Mouse (Mus musculus): ENCODE measurements around the gene Syn3. TPM values are rescaled to one million over a fixed set of nuclear protein-coding genes. Genes with fewer than 3 reads are reported as not detected.

The Syn3 gene
- polyA plus RNA-seq, 1 experiment = 0.15 TPM

- no peak for TF ChIP-seq GATA1 (IDR thresholded peaks at IDR 0.05; ENCODE audit: borderline replicate concordance, low read length)
- no peak for TF ChIP-seq FLI1 (IDR thresholded peaks at IDR 0.05; ENCODE audit: low read length)
- Histone ChIP-seq H3K4me1 (peaks cover 13% of the 10 kb centered on the region), H3K36me3 (replicated peaks; ENCODE audit: low read length) (no peaks in the 10 kb centered on the region), H3K27me3 (replicated peaks) (peaks cover 4% of the 10 kb centered on the region), H3K9me3 (peaks cover 35% of the 10 kb centered on the region), H3K4me3 (replicated peaks) (no peak overlapping the region)
These were observed 398.3 kb downstream of the Syn3 start for GRCm38 (mm10) chr10:86100281-86100851.

- Histone ChIP-seq H3K4me1 (peaks cover 5% of the 10 kb centered on the region; the same call in 1 of the 2 replicates), H3K9me3 (peaks cover 24% of the 10 kb centered on the region), H3K27me3 (replicated peaks) (peaks cover 5% of the 10 kb centered on the region), H3K36me3 (replicated peaks; ENCODE audit: low read length) (no peaks in the 10 kb centered on the region), H3K4me3 (replicated peaks) (no peak overlapping the region)
- no peak for TF ChIP-seq GATA1 (IDR thresholded peaks at IDR 0.05; ENCODE audit: borderline replicate concordance, low read length)
- no peak for TF ChIP-seq FLI1 (IDR thresholded peaks at IDR 0.05; ENCODE audit: low read length)
These were observed 400.3 kb downstream of the Syn3 start for GRCm38 (mm10) chr10:86098363-86098762.

DNA sequence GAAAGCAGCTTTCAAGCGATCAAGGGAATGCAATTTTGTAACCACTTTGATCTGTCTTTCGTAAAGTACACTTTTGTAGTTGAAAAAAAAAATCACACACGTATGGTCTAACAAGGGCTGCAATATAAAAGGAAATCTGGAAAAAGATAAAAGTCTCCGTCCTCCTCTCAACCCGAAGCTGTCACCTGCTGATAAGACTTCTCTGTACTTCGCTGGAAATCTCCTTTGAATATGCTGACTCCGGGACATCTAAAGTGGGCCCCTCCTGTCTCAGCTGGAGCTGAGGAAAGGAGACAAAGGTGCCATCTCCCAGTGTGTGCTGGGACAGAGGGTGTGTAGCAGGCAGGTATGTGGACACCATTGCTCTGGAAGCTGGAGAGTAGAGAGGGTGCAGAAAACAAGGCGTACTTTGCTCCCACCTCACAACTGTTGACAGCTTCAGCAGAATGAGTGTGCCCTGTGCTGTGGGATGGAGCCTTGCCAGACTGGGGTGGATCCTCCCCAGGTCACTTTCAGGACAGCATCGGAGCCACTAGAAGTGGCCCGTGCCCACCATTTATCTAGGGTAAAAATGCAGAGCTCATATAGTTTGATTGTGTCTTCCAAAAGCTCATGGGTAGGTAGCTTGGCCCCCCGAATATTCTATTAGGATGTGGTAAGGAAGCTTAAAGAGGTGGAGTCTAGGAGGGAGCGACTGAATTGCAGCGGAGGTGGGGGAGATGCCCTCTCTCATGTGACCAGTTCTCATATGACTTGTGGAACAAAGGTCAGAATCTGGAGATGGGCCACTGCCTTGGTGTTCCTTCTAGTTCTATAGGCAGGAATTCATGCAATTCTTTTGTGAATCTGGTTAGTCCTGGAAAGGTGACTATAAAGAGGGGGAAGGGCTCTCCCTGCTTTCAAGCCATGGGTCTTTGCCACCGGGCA is 405.3 kb downstream of the Syn3 start:
- TF ChIP-seq GATA1 (IDR thresholded peaks at IDR 0.05; ENCODE audit: borderline replicate concordance, low read length) (no peak), FLI1 (IDR thresholded peaks at IDR 0.05; ENCODE audit: low read length) (no peak)

DNA sequence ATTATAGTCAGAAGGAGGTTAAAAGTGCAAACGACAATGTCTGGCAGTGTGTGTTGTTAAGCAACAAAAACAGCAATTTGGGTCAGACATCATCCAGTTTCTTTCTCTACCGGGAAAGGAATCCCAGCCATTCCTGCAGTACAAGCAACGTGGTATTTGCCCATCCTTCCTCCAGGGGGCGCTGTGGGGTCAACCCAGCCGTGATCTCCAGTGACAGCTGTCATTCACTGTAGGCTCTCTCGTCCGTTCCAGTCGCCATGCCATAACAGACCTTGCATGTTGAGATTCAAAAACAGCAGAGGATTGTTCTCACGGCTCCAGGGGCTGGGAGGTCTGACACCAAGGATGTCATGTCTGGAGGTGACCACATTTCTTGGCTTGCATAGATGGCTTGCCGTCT is 406.8 kb downstream of the Syn3 start:
- peaks cover 9% of the 10 kb centered on the region; the same call in 1 of the 2 replicates for H3K4me1 ChIP-seq
- H3K27me3 ChIP-seq (replicated peaks) = peaks cover 10% of the 10 kb centered on the region
- no peak overlapping the region for H3K4me3 ChIP-seq (replicated peaks)
- no peaks in the 10 kb centered on the region for H3K36me3 ChIP-seq (replicated peaks; ENCODE audit: low read length)
- TF ChIP-seq FLI1 (IDR thresholded peaks at IDR 0.05; ENCODE audit: low read length) = no peak
- TF ChIP-seq GATA1 (IDR thresholded peaks at IDR 0.05; ENCODE audit: borderline replicate concordance, low read length) = no peak
- peaks cover 8% of the 10 kb centered on the region for H3K9me3 ChIP-seq

More for the DNA sequence above, 405.3 kb downstream of the Syn3 start:
- Histone ChIP-seq H3K27me3 (replicated peaks) (peaks cover 8% of the 10 kb centered on the region), H3K4me1 (peaks cover 9% of the 10 kb centered on the region; the same call in 1 of the 2 replicates), H3K9me3 (peaks cover 4% of the 10 kb centered on the region; the same call in 1 of the 2 replicates), H3K4me3 (replicated peaks) (peak overlapping the region; percentile 4), H3K36me3 (replicated peaks; ENCODE audit: low read length) (no peaks in the 10 kb centered on the region)

DNA sequence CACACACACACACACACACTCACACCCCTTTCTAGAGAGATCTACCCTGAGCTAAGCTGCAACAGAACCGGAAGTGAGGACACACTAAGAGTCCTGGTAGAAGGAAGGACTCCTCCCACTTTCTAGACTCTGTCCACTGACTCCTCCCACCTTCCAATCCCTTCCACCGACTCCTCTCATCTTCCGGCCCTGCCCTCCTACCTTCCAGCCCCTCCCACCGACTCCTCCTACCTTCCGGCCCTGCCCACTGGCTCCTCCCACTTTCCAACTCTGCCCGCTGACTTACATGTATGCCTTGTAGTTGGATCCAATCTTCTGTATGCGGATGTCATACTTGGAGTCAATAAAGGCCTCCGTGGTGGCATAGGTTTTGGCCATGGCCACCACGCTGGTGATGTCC is 418.8 kb downstream of the Syn3 start:
- Histone ChIP-seq H3K4me3 (replicated peaks) (no peak overlapping the region), H3K4me1 (no peaks in the 10 kb centered on the region), H3K27me3 (replicated peaks) (peaks cover 23% of the 10 kb centered on the region), H3K9me3 (peaks cover 4% of the 10 kb centered on the region; the same call in 1 of the 2 replicates), H3K36me3 (replicated peaks; ENCODE audit: low read length) (no peaks in the 10 kb centered on the region)
- no peak for TF ChIP-seq FLI1 (IDR thresholded peaks at IDR 0.05; ENCODE audit: low read length)
- TF ChIP-seq GATA1 (IDR thresholded peaks at IDR 0.05; ENCODE audit: borderline replicate concordance, low read length) = no peak

DNA sequence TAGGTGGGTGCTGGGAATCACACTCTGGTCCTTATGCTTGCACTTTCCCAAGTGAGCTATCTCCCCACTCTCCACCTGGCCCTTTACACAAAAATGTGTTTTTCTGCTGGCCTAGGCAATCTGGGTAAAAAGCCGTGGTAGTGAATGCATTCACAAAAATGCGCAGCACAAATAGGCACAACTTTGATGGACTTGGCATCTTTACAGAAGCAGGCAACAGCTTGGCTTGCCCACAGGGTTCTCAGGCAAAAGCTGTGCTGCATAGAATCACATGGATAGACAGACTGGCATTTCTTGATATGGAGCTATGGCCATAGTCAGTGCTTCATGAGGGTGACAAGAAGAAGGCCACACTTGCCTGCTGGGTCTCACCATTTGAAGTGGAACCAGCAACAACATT is 419.9 kb downstream of the Syn3 start:
- no peaks in the 10 kb centered on the region for H3K4me1 ChIP-seq
- H3K27me3 ChIP-seq (replicated peaks) = peaks cover 21% of the 10 kb centered on the region
- H3K4me3 ChIP-seq (replicated peaks) = no peak overlapping the region
- TF ChIP-seq FLI1 (IDR thresholded peaks at IDR 0.05; ENCODE audit: low read length) = no peak
- TF ChIP-seq GATA1 (IDR thresholded peaks at IDR 0.05; ENCODE audit: borderline replicate concordance, low read length) = no peak
- no peaks in the 10 kb centered on the region for H3K36me3 ChIP-seq (replicated peaks; ENCODE audit: low read length)
- peaks cover 10% of the 10 kb centered on the region for H3K9me3 ChIP-seq

- TF ChIP-seq FLI1 (IDR thresholded peaks at IDR 0.05; ENCODE audit: low read length) (no peak), GATA1 (IDR thresholded peaks at IDR 0.05; ENCODE audit: borderline replicate concordance, low read length) (no peak)
- H3K27me3 ChIP-seq (replicated peaks) = peaks cover 19% of the 10 kb centered on the region
- no peak overlapping the region for H3K4me3 ChIP-seq (replicated peaks)
- H3K4me1 ChIP-seq = no peaks in the 10 kb centered on the region
- H3K36me3 ChIP-seq (replicated peaks; ENCODE audit: low read length) = no peaks in the 10 kb centered on the region
- H3K9me3 ChIP-seq = peaks cover 13% of the 10 kb centered on the region
These were observed 421.4 kb downstream of the Syn3 start for GRCm38 (mm10) chr10:86077272-86077671.

DNA sequence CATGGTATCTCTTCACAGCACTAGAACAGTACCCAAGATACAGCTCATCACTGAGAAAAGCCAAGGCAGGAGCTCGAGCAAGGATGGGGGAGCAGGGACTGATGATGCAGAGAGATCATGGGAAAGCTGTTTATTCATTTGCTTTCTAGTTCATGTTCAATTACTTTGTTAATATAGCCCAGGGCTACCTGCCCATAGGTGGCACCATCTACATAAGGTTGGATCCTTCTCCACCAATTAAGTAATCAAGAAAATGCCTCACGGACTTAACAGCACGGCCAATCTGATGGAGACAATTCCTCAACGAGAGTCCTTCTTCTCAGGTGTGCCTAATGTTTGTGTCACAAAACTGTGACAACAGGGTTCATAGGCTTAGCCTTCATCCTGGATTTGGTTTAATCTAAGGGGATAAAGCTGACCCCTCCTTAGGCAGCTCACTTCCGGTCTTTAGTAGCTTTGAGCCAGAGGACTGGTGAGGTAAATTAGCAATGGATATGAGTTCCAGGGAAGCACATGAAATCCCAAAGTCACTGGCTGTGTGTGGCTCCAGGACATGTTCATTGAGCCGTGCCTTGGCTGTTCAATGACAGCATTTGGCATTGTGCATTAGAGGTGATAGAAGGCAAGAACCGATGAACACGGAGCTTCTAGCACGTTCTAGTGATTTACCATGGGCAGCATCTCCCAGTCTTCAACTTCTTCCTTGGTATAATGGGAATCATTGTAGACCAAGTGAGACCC is 423.6 kb downstream of the Syn3 start:
- no peaks in the 10 kb centered on the region for H3K4me1 ChIP-seq
- TF ChIP-seq GATA1 (IDR thresholded peaks at IDR 0.05; ENCODE audit: borderline replicate concordance, low read length) = no peak
- TF ChIP-seq FLI1 (IDR thresholded peaks at IDR 0.05; ENCODE audit: low read length) = no peak

DNA sequence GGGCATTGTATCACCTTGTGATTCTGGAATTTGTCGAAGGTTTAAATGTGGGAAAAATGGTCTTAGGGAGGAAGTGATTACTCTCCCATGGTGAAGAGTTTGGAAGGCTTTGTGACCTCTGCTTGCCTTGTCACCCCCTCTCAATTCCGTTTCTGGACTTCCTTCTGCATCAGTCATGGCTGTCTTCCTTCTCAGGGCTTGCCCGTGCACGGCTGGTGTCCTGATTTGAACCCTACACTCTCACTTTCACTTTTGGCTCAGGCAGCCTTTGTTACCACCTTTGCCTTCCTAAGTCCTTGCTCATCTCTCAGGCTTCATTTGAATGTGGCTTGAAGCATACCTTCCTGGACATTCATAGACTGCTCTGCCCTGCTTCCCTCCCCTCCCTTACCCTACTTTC is 424.6 kb downstream of the Syn3 start:
- peaks cover 13% of the 10 kb centered on the region for H3K9me3 ChIP-seq
- H3K4me3 ChIP-seq (replicated peaks) = no peak overlapping the region
- H3K4me1 ChIP-seq = no peaks in the 10 kb centered on the region
- peaks cover 25% of the 10 kb centered on the region for H3K27me3 ChIP-seq (replicated peaks)
- H3K36me3 ChIP-seq (replicated peaks; ENCODE audit: low read length) = no peaks in the 10 kb centered on the region
- TF ChIP-seq FLI1 (IDR thresholded peaks at IDR 0.05; ENCODE audit: low read length) (no peak), GATA1 (IDR thresholded peaks at IDR 0.05; ENCODE audit: borderline replicate concordance, low read length) (no peak)

More for the DNA sequence above, 423.6 kb downstream of the Syn3 start:
- H3K9me3 ChIP-seq = peaks cover 13% of the 10 kb centered on the region
- H3K4me3 ChIP-seq (replicated peaks) = no peak overlapping the region
- no peaks in the 10 kb centered on the region for H3K36me3 ChIP-seq (replicated peaks; ENCODE audit: low read length)
- peaks cover 24% of the 10 kb centered on the region for H3K27me3 ChIP-seq (replicated peaks)
